Mouse (Mus musculus) forebrain, embryonic 15.5 days (tissue): ENCODE data around the gene Ctnnd2. TPM values are rescaled to one million over a fixed set of nuclear protein-coding genes. Genes with fewer than 3 reads are reported as not detected.
A peak's percentile ranks its signal among the peaks of the same experiment; 100 is the strongest.

Source experiments
- ATAC-seq: fragments of 200-750 bp; cut with Nextera tagmentation; replicated peaks from 2 replicates; pipeline ENCODE4 v1.8.0; 2017; ENCODE audit warnings: mild to moderate bottlenecking, moderate TSS enrichment, moderate library complexity
- H3K27ac ChIP-seq: fragments of 300-500 bp; sonication (generic); replicated peaks from 2 replicates; pipeline ENCODE4 v1.5.1; 2015; ENCODE audit warnings: mild to moderate bottlenecking, inconsistent platforms
- H3K27me3 ChIP-seq: fragments of 300-500 bp; sonication (generic); 2 replicates; pipeline ENCODE4 v1.6.1; 2015; ENCODE audit warnings: inconsistent platforms
- H3K36me3 ChIP-seq: fragments of 300-500 bp; sonication (generic); 2 replicates; pipeline ENCODE4 v1.6.1; 2015; ENCODE audit warnings: mild to moderate bottlenecking, inconsistent platforms
- H3K4me1 ChIP-seq: fragments of 300-500 bp; sonication (generic); 2 replicates; pipeline ENCODE4 v1.6.1; 2015; ENCODE audit warnings: inconsistent platforms
- H3K4me2 ChIP-seq: fragments of 300-500 bp; sonication (generic); replicated peaks from 2 replicates; pipeline ENCODE4 v1.6.1; 2015; ENCODE audit warnings: mild to moderate bottlenecking, inconsistent platforms
- H3K4me3 ChIP-seq: fragments of 300-500 bp; sonication (generic); 2 replicates; pipeline ENCODE4 v1.5.1; 2015; ENCODE audit warnings: mild to moderate bottlenecking, inconsistent platforms
- H3K9ac ChIP-seq: fragments of 300-500 bp; sonication (generic); replicated peaks from 2 replicates; pipeline ENCODE4 v1.6.1; 2015; ENCODE audit warnings: mild to moderate bottlenecking, inconsistent platforms
- H3K9me3 ChIP-seq: fragments of 300-500 bp; sonication (generic); 2 replicates; pipeline ENCODE4 v1.6.1; 2016; ENCODE audit warnings: inconsistent platforms
- WGBS: fragments of 180-500 bp; shearing (Covaris S2); methylation state at CpG from one replicate; pipeline ENCODE4 v1.1.7; 2015; ENCODE audit warnings: mixed read lengths; 5-methylcytosine and 5-hydroxymethylcytosine counted together
- polyA plus RNA-seq: library from polyadenylated mRNA; unstranded; fragments of >200 nt; fragmentation: Nextera tagmentation; extraction: Ambion mirVana; gene quantifications from 2 replicates; pipeline ENCODE4 v1.2.1, GENCODE M21; 2015

The Ctnnd2 gene
- polyA plus RNA-seq, 1 experiment from 2014 or later: 83.6 TPM

- Histone ChIP-seq H3K27ac (no peak overlapping the region), H3K27me3 (no peaks in the 10 kb centered on the region), H3K4me3 (no peak overlapping the region), H3K4me1 (no peaks in the 10 kb centered on the region), H3K36me3 (no peaks in the 10 kb centered on the region), H3K9ac (no peak overlapping the region), H3K4me2 (no peak overlapping the region), H3K9me3 (no peaks in the 10 kb centered on the region)
- WGBS: 70% methylated on average over 6 of the region's 6 CpGs
- no peak for ATAC-seq
These were observed 885.9 kb downstream of the Ctnnd2 start for GRCm38 (mm10) chr15:31058315-31058714.

- H3K27me3 ChIP-seq: no peaks in the 10 kb centered on the region
- H3K36me3 ChIP-seq: no peaks in the 10 kb centered on the region
- no peaks in the 10 kb centered on the region for H3K9me3 ChIP-seq
- H3K4me3 ChIP-seq: no peak overlapping the region
- H3K9ac ChIP-seq: no peak overlapping the region
- H3K4me1 ChIP-seq: no peaks in the 10 kb centered on the region
- 81% methylated on average over 3 of the region's 3 CpGs for WGBS
- ATAC-seq: no peak
- H3K4me2 ChIP-seq: no peak overlapping the region
- no peak overlapping the region for H3K27ac ChIP-seq
These were observed 891.3 kb downstream of the Ctnnd2 start for GRCm38 (mm10) chr15:31063734-31064133.

GRCm38 (mm10) chr15:31068127-31068526, 895.7 kb downstream of the Ctnnd2 start:
- H3K4me3 ChIP-seq: no peak overlapping the region
- no peaks in the 10 kb centered on the region for H3K4me1 ChIP-seq
- H3K27me3 ChIP-seq: no peaks in the 10 kb centered on the region
- ATAC-seq: peak; percentile 58
- no peaks in the 10 kb centered on the region for H3K9me3 ChIP-seq
- H3K9ac ChIP-seq: no peak overlapping the region
- no peak overlapping the region for H3K27ac ChIP-seq
- H3K36me3 ChIP-seq: no peaks in the 10 kb centered on the region
- no peak overlapping the region for H3K4me2 ChIP-seq
- WGBS: 42% methylated on average over 2 of the region's 2 CpGs

GRCm38 (mm10) chr15:31070311-31070710, 897.9 kb downstream of the Ctnnd2 start:
- H3K36me3 ChIP-seq: no peaks in the 10 kb centered on the region
- H3K4me2 ChIP-seq: no peak overlapping the region
- WGBS: 88% methylated on average over 5 of the region's 5 CpGs
- no peaks in the 10 kb centered on the region for H3K9me3 ChIP-seq
- no peak overlapping the region for H3K4me3 ChIP-seq
- no peak overlapping the region for H3K27ac ChIP-seq
- no peak overlapping the region for H3K9ac ChIP-seq
- H3K27me3 ChIP-seq: no peaks in the 10 kb centered on the region
- no peaks in the 10 kb centered on the region for H3K4me1 ChIP-seq
- no peak for ATAC-seq
